Mouse (Mus musculus) cerebellum, adult (tissue): Measurements from ENCODE around the gene Map4k5.

Source experiments
- ATAC-seq: cut with Nextera tagmentation; 2 replicates; pipeline ENCODE4 v1.9.2; 2017; ENCODE audit warnings: mild to moderate bottlenecking, moderate library complexity, mixed read lengths; ENCODE audit not compliant: insufficient number of reproducible peaks, low FRiP score, low TSS enrichment

The Map4k5 gene

DNA sequence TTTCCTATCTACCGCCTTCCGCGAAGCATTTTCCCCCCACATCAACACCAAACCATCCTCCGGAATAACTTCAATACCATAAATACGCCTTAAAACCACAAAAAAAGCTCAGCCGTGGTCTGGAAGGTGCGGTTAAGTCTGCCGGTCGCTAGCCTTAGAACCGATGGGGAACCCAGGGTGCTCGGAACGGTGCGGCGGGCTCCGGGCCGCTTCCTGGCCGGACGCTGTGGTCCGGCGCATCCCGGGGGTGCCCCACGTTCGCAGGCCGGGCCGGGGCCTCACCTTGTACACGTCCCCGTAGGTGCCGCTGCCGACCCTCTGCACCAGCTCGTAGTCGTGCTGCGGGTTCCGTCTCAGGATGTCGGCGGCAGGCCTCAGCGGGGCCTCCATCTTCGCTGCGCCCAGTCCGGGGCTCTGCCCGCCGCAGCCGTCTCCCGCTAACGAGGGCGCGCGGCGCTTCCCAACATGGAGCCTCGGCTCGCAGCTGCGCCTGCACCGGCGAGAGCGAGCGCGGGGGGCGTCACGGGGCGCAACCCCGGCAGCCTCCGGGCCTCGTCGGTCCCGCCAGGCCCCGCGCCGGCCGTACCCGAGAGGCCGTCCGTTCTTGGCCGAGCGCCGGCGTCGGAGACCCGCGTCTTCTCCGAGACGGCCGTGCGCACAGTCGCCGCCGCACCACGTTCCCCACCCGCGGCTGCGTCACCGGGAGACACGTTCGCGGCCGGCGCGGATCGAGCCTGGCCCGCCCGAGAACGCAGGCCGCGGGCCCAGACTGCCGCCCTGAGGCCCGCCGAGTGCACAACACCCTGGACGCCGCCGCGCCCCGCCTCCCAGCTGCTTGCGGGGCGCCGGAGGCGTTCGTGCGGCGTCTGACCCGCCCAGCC lies at the start of gene Map4k5, which contains the start of gene Atl1:
Gene Map4k5, minus strand, starts transcription at position 830 of the 881 bp plus-strand sequence.
Gene Atl1, plus strand, starts transcription at position 244 of the 881 bp plus-strand sequence.
- peak; percentile 93 for ATAC-seq

DNA sequence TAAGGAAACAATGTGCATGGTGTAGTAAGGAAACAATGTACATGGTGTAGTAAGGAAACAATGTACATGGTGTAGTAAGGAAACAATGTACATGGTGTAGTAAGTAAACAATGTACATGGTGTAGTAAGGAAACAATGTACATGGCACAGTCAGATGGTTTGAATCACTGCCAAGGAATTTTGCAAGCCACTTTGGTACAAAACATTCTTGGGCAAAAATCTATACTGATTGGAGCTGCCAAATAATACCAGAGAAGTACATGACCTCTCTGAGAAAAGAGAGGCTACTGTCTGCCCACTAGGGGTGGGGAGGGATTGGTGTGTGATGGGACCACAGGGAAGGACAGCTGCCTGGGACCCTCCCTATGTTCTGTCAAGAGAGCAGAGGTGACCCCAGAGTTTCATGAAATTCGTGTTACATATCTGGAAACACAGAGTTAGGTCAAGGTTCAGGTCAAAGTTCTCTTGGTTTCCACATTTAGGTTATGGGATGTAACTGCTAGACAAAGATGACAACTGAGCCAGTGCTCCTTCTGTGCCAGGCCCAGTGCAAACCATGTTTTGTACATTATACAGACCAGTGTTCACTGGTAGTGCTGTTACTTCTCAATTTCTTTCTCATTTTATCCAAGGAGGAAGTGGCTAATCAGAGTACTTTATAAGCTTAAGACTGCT lies 48.8 kb upstream of the Map4k5 start:
- ATAC-seq: no peak

DNA sequence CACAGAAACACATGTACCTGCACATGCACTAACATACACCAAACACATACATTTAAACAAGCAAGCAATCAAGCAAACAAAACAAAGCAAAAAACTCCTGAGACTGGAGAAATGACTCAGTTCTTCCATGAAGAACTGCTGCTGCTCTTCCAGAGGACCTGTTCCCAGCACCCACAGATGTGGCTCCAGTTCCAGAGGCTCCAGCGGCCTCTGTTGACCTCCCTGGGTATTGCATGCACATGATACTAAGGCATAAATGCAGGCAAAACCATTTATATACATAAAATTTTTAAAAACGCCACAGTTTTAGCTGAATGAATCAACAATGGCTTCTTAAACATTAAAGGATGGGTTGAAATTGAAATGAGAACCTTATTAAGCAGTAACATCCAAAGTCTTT lies 46.3 kb upstream of the Map4k5 start:
- no peak for ATAC-seq

DNA sequence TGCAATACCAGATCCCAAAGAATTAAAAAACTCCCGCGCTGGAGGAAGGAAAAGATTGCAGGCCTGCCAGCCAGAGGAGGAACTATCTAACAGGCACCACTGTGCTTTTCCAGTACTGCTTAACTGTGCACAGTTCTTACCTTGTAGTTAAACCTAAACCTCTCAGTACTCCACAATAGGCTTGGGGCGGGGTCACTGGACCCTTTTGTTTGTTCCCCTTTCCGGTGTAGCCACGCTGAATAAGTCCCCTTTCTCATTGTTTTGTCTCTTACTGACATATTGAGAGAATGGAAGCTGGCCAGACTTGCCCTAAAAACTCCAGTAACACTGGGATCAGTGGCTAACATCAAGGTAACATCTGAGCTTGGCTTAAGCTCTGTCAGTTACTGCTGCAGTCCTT lies 44.7 kb upstream of the Map4k5 start:
- ATAC-seq: no peak

DNA sequence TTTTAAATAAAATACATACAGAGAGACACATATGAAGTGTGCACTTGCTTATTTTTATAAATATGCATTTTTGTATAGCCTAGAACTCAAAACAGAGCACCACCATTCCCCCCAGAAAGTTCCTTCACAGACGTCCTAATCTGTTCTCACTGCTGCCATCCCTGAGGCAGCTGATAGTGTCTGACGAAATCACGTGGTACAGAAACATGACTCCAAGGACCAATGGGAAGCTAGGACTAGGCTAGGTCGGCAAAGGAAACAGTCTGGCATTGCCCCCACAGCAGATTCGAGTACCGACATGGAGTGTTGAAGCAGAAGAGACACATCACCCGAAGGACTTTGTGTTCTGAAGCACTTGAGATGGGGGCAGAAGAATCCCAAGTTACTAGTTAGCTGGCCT lies 33.7 kb upstream of the Map4k5 start:
- ATAC-seq: no peak

DNA sequence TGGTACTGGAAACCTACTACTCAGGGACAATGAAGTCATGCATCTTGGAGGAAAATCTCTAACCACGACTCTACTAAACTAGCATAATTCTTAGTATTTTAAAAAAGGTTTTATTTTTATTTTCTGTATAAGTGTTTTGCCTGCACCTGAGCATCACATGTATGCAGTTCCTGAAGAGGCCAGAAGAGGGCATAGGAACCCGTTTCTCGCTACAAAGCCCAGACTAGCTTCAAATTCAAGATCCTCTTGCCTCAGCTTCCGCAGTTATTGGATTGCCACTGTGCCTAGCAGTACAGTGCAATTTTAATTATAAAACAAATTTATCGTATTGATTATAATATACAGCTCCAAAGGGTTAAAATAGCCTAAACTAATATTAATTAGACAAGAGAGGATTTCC lies 31.0 kb upstream of the Map4k5 start:
- no peak for ATAC-seq

DNA sequence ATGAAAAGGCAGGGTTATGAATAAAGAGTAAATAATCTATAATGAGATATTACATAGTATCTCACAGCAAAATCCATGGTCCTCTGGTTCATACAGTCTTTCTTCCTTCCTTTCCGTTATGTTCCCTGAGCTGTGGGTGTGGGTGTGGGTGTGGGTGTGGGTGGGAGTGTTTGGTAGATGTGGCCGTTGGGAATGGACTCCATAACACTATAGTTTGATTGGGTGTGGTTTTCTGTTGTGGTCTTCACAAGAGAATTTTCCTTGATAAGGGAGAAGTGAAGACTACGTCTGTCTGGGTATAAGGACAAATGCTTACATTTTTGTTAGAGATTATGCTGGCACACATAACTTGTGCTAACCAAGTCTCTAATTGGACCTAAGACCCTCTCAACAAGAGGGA lies 30.6 kb upstream of the Map4k5 start:
- no peak for ATAC-seq

DNA sequence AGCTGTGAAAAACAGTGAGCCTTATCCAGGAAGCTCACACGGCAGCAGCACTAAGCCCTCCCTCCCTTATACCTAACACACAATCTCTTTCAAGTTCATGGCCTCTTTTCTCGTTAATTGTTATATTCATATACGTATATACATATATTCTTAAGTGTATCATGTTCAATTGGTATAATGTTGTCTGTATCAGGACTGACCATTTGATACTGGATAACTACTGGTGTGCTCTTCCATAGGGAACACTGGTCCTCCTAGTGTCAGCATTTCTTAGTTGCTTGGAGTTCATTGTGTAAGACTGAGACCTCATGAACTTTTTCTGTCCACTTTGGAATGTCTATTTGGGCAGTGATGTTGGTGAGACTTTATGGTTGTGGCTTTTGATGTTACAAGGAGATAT lies 30.1 kb upstream of the Map4k5 start:
- no peak for ATAC-seq

DNA sequence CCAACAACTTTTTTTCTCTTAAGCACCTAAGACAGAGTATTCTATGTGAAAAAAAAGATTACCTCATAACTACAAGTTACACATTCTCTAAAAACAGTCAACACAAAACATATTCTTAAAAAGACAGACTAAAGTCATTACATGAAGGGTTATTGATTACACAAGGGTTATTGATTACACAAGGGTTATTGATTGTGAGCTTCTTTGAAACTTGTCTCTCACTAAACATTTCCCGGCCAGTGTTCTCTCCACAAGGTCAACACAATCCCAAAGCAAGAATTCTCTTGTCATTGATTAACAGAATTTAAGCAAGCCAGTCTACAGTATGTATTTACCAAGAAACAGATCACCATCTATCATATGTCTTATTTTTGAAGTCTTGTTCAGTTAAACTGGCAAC lies 29.1 kb upstream of the Map4k5 start:
- ATAC-seq: no peak

DNA sequence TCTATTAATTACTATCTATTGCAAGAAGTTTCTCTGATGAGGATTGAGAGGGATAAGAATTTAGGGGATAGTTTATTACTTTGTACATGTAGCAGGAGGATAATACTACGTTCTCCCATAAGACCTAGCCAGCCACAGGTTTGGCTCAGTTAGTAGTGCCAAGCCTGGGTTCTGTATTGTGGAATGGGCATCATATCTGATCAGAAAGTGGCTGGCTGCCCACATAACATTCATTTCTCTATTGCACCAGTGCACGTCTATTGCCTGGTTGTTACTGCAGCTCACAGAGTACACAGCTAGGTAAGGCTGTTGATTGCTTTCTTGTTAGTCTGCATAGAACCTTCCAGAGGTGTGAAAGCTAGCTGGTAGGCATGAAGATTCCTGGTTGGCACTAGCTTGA lies 24.9 kb upstream of the Map4k5 start:
- no peak for ATAC-seq

DNA sequence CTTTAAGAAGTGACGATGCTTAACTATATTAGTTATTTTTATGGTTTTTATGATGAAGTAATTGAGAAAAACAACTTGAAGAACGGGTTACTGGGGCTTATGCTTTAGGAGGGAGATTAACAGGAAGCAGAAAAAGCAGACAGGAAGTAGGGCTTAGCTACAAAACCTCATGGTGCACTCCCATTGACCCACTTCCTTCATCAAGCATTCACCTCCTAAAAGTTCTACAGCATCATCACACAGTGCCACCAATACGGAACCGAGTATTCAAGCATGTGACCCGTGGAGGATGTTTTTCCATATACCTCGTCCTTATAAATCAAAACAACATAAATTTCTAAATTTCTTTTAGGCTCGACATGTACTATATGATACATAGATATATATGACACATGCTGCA lies 19.7 kb upstream of the Map4k5 start:
- no peak for ATAC-seq

DNA sequence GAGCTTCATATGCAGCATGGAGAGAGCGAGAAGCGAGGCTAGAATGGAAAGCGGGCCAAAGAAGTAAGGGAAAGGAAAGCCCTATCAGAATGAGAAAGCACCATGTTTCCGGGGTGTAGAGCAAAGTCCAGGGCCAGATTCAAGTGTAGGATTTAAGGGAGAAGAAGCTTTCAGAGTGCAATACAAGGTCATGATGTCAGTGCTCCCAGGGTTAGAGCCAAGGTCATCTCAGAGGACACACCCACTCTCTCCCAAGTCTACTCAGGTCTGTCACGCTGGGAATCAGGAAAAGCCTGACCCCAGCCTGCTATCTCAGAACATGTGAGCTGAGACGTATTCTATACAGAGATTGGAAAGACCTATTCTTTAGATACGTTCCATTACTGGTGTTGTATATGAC lies 18.9 kb upstream of the Map4k5 start:
- ATAC-seq: no peak

DNA sequence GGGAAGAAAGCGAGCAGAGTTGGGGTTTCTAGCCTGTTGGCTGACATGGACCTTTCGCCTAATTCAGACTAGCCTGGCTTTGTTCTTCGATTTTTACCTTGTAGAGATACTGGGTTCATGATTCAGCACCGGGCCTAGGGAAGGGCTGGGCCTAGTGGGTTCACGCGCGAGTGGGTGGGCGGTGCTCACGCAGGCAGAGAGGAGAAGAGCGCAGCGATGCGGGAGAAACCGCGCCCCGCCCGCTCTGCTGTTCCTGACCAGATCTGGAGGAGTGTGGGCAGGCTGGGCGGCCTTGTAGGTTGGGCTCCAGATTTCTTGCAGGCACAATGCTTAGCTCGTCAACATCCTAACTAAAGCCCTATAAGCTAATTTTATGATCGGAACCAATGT lies 15.5 kb upstream of the Map4k5 start:
- peak; percentile 89 for ATAC-seq

DNA sequence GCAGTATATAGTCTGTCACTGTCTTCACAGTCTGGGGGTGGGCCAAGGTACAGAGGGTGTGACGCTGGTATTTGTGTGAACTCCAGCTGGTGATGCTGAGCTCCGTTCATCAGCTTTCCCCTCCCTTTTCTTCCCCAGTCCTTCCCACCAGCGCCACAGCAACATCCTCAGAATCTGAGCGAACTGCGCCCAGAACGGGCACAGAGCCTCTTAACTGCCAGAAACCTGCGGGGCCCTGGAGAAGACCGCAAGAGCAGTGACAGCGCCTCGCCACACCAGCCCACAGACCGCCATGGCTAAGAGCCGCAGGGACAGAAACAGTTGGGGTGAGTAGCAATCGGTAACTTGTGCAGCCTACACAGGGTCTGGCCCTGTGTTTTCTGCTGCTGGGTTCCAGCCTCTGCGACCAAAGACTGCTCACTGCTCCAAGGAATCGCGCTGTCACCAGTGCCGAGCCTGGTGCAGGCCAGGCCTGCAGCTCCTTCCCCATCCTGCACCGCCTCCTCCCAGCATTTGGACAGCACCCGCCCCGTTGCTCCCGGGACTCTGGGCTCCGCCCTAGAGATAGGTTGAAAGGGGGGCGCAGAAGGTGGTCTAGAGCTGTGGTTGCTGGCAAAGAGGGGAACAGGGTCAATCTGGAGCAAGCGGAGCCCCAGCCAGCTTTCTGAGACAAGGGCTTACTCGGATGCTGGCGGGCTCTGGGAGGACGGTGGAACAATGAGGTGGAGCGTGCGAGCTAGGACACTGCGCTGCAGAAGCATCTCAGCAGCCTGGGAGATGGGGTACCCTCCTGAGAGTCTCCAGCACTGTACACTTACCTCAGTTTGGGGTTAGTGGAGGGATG lies 14.9 kb upstream of the Map4k5 start:
- peak; percentile 83 for ATAC-seq

DNA sequence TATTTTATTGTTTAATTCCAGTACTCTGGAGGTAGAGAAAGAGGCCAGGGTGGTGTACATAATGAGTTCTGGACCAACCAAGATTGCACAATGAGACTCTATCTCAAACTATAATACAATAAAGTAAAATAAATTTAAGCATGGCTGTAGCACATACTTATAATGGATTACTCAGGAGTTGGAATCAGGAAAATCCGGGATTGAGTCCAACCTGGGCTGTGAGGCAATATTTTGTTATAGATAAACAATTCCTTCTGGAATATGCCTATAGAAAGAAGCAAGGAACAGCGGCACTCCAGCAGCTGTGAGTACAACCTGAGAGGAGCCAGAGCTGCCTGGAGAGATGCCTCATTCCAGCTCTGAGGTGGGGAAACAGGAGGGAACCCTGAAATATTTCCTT lies 12.0 kb upstream of the Map4k5 start:
- no peak for ATAC-seq

DNA sequence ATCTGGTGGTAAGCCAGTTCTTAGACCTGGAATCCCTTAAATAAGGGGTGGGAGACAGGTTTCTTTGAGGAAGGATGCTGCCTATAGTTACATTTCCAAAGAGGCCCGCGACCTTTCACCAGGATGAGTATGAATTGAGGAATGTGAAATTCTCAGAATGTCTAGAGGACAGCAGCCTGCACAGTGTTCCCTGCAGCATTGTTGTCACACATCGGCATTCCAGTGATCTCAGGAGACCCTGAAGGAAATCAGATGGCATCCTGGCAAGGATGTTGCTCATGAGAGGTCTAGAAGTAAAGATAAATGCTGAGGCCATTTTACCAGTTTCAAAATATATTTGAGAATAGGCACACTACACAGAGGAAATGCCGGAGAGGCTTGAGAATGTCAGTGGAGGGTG lies 5.1 kb upstream of the Map4k5 start:
- no peak for ATAC-seq

DNA sequence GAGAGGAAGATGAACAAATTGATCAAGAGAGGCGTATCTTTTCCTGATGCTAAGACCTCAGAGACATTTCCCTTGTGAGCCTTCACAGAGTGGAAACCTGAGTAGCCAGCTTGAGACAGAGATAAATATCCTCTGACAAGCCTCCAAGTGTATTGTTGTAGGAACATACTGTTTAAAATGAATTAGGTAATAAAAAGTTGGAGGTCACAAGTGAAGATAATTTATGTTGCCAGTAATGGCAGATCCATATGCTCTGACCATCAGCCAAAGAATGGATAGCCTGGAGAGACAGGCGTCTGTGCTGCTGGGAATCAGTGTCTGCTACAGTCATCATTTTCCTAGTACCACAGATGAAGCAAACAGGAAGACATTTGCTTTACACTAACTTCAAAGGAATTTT lies 2.0 kb upstream of the Map4k5 start:
- ATAC-seq: no peak

DNA sequence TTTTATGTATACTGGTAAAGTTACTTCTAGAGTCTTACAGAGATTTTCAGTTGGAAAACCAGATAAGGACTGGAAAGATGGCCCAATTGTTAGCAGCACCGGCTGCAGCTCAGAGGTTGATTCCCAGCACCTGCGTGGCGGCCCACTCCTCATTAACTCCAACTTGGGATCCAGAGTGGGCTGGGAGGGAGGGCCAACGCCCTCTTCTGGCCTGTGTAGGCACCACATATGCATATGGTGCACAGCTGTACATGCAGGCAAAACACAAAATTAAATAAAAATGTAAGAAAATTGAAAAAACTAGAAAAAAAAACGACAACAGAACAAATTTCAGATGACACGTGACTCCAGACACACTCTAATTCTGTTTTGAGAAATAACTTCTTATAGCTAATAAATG lies 927 bp upstream of the Map4k5 start:
- ATAC-seq: no peak

DNA sequence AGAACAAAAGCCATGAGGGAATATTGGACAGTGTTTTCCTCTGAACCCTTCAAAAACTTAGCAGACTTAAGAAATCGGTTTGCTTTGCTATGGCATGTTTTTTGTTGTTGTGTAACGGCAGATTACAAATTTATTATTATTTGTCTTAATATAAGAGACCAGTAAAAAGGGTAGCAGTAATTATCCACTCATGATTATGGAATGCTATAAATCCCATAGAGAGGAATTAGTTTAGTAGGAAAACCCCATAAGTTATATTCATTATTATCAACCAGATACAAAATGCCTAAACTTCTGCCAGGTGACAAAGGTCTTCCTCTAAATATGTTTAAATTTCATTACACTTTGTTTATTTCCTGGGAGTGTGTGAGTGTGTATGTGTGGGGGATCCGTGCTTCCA lies 1.3 kb downstream of the Map4k5 start:
- no peak for ATAC-seq

DNA sequence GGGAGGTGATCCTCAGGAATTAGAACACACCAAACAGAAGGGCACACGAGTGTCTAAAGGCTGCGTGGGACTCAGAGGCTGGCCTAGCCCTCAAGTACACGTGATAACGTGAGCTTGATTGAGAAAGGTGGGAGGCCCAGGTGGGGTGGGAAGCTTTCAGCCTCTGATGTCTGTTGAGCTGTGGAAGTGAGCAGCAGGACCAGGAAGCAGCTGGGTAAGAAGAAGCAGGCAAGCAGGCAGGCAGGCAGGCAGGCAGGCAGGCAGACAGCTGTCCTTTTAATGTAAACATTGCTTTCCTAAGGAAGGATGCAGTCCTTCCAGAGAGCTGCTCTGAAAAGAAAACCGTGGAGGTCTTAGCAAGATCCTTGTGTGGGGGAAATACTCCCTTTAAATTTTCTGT lies 2.5 kb downstream of the Map4k5 start:
- ATAC-seq: no peak

DNA sequence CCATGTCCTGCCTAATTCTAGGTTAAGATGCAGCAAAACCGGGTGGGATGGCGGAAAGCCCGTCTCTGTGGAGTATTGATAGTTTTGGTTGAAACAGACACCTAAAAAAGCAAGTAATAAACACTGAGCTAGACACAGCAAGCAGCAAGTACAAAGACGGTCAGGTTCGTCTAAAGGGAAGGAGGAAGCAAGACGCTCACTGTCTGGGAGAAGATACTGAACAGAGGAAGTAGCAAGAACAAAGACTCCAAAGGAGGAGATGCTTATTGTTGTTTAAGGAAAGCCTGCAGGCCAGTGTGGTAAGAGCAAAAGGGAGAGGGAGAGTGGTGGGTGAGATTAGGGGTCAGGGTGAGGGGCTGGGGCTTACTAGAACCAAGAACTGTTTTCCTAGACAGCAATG lies 2.9 kb downstream of the Map4k5 start:
- no peak for ATAC-seq
